Mouse (Mus musculus) embryo, embryonic 11 days (tissue): Measurements from ENCODE around the gene H13.
A peak's percentile ranks its signal among the peaks of the same experiment; 100 is the strongest.
"Not testable (repeated sequence)": the region's sequence is repeated elsewhere in the genome, so short reads cannot be mapped to it uniquely, and the experiment has no call there.

Experiments
- DNase-seq: peaks from one replicate; pipeline ENCODE4 v3.0.0-alpha.2; 2015

H13 gene

DNA sequence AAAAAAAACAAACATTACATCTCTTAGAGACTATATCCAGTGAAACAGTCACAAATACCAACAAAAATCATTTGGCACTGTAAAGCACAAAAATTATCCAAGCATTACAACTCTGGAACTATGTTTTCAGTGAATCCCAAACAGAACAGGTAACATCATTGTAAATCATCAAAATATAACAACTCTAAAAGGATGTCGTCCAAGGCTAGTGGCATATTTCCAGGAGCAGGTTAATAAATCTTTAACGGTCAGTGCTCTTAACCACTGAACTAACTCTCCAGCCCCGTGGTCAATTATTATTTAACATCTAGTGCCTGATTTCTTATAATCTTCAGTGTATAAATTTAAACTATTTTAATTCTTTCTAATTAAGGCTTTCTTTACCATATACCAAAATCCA is 3.1 kb upstream of the H13 start:
- DNase-seq = not testable (repeated sequence)

DNA sequence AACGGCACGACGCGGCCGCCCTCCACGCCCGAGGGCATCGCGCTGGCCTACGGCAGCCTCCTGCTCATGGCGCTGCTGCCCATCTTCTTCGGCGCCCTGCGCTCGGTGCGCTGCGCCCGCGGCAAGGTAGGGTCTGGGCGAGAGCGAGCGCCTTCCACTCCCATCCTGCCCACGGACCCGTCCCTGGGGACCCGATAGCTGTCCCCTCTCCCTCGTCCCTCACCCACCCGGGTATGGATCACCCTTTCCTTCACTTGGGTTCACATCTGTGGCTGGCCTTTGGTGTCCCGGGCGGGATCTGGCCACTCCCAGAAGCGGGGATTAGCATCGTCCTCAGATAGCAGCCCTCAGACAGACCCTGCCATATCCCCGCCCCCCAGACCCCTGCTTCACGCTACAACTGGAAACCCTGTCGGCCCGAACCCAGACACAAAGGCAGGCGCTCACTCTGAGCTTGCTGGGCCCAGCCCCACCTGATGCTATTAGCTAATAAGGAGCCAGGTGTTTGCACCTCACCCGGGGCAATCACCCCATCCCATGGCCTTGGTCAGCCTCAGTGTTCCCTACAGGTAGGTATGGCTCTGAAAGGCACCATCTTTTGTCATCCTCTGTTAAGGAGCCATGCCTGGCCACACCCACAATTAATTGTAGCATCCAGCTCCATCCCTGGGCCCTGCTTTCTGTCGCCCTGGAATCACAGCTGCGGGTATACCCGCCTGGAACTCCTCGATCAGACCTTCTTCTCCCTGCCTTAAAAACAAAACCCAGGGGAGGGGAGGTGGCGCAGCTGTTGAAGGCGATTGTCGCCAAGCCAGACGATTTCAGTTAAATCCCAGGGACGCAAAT is 601 bp downstream of the H13 start:
- peak; percentile 80 for DNase-seq

DNA sequence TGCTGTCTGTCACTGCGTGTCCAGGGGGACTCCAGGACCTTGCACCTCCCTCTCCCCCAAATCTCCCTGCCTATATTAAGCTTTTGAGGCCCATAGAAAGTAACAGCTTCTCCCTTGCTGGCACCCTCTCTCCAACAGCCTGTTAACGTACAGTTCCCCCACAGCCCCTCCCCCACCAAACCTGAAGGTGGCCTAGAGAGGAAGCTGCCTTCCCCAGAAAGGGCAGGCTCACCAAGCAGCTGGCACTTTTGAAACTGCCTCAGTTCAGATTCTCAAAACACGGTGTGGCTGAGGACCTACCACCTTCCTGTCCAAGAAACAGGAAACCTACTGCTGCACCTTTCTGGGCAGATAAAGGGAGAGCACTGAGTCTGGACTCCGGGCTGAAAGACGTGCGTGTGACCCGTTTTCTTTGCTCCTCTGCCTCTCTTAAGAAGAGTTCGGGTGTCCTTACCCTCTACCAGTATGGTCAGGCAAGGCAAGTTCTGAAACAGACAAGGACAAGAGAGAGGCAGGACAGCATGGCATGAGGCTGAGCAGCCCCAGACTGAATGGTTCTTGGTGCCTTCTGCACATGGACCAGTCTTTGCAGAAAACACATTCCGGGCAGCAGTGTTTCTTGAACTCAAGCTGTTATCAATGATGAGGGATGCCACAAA is 1.9 kb downstream of the H13 start:
- no peak for DNase-seq

DNA sequence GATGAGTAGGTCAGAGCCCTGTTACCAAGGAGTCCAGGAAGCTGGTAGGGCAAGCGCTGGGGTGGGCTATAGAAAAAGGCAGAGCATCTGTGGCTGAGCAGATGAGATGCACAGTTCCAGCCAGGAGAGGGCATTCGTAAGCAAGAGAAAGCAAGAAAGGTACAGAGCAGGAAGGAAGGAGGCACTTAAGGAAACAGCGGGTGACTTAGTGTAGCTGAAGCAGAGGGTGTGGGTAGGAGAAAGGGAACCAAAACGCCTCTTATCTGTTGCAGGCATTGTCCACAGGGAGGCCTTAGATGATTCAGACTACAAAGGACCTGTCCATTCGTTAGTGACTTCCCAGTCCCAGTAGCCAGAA is 2.4 kb downstream of the H13 start:
- DNase-seq = peak; percentile 60

DNA sequence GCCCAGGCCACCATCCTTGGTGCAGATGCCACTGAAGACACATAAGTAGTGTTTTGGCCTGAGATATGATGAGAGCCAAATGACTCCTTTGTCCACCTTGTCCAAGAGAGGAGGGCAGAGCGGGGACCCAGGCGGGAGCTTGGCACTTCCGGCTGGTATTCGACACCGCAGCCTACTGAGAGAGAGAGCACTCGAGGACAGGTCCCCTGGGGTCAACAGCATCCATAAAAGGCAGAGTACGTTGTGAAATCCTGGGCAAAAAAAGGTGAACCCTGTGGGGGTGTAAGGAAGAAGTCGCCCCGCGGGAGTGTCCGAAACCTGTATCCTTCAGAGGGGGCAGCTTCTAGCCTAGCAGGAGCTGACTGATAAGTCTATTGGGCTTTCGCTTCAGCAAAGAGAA is 2.9 kb downstream of the H13 start:
- DNase-seq = no peak

DNA sequence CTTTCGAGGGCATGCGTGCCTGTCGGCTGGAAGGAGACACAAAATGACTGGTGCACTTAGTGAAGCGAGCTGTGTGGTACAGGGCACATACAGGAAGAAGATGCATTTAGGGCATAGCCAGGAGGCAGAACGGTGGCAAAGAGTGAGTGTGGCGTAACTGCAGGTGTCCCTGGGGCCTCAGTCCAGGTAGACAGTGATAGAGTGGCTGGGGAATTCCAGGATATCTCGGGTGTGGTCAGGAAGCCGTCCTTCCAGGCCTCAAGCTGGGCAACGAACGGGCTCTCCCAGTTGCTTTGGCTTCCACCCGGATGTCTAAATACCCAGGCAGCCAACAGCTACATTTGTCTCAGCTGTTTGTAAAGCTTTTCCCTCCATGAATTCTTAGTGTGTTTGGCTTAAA is 4.9 kb downstream of the H13 start:
- DNase-seq = no peak

DNA sequence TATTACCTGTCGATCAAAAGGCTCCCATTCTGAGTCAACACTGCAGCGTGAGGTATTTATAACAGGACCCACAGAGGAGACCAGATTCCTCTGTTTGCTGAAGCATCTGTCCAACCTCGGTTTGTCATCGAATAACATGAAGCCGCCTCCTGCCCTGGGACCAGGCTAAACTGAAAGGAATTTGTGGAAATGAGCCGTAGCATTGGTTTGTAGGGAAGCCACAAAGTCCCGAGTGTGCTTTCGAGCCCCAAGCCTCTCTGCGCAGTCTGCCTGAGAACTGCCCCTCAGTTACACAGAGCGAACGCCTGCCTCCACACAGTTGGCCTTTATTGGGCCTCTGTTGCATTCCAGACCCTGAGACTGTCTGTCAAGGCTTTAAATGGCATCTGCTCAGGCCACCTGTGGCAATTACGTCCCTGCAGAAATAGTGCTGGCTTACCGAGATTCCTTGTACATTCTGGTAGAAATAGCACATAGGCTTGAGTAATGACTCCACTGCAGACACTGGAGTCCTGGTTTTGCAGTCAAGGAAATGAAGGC is 6.1 kb downstream of the H13 start:
- no peak for DNase-seq

DNA sequence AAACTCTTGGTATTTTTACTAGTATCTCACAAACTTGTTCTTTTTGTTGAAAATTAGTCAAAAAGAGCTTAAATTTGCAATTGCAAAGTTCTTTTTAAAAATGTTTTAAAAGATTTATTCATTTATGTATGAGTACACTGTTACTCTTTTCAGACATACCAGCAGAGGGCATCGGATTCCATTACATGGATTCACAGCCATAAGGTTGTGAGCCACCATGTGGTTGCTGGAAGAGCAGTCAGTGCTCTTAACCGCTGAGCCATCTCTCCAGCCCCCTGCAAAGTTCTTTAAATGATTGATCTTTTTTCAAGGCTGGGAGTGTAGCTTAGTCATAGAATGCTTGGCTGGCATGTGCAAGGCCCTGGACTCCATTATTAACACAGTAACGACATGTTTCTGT is 9.0 kb downstream of the H13 start:
- peak; percentile 77 for DNase-seq

DNA sequence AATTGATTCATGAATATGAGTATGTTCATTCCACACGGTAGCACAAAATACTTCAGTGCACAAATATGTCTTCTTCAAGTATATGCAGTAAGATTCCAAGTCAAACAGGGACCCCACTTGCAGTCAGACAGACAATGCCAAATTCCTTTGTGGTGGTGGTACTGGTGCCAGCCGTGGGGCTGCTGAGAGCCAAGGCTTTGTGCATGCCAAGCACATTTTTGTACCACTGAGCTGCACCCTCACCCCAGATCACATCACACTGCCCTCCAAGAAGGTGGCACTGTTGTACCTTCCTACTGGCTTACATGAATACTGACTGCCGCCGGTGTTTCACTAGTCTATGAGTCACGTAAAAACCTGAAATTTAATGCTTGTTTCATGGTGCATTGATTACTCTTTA is 9.7 kb downstream of the H13 start:
- DNase-seq = no peak

DNA sequence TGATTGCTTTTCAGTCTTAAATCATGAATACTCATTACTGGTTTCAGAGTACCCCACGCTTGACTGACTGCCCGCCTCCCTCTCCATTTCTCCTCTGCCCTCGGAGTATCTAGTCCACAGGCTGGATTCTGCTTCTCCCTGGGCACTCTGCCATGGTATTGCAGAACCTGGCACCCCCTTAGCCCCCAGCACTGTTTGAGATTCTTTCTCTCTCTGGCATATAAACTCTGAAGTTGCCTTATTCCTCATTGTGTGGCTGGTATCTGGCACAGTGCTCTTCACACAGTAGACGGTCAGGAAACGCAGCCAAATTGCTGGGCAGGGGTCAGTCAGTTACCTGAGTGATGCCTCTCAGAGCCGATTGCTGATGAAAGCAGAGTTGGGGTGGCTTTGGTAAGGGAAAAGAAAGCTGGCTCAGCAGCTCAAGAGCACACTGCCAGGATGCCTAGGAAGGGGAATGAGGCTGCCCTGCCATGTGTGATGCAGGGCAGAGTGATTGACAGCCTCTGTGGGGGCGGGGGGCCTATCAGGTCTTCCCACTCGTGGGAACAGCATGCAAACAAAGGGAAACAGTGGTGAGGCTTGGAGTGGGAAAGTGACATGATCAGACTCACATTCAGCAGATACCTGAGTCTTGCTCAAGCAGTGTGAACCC is 10.6 kb downstream of the H13 start:
- DNase-seq = no peak

DNA sequence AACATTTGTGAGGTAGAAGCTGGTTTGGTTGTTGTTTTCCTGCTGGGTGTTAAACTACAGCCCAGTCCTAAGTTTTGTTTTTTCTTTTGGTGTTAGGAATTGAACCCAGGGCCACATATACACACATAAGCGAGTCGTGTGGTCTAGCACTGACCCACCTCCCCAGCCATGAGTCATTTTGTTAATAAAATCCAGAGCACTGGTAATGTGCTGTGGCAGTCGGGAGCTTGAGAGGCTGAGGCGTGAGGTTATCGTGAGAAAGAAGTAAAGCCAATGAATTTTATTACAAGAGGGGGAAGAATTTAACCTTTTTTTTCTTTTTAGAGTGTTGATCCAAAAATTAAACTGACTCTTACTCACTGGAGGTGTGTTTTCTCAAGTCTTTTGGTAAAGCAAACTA is 13.8 kb downstream of the H13 start:
- no peak for DNase-seq

DNA sequence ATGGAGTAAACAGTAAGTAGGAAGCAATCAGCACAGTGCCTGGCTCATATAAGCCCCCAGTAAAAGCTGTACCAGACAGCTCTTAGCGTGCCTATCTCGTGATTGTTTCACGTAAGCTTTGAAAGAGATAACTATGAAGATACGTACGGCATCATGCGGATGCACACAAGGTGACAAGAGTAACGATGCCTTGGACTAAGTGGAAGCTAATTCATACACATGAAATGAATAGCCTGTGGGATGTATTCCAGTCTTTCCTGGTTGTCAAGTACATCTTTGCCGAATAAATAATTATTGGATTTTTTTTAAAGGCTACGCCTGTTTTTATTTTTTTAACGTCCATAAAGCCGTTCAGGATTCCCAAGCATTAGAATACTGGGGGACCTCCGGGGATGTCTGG is 17.1 kb downstream of the H13 start:
- DNase-seq = no peak

DNA sequence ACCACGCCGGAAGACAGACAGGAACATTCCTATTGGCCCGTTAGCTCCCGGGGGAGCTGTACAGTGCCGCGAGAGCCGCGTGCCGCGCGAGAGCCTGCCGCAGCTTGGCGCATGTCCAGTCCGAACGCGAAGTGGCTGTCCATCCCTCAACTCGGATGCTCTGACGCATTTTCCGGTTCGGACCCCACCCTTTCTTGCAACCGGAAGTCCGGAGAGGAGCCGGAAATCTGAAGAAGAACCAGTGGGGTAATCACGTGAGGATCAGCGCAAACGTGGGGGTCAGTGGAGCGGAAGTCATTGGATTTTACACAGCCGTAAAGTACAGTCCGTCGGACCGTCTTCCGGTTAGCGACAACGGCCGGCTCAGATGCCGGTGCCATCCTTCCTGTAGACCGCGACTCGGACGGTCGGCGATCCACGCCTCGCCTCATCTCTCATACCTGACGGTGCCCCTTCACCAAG is 17.6 kb downstream of the H13 start, which contains the start of gene Mcts2:
Gene Mcts2, plus strand, starts transcription at position 230 of the 462 bp plus-strand sequence.
- peak; percentile 94 for DNase-seq

DNA sequence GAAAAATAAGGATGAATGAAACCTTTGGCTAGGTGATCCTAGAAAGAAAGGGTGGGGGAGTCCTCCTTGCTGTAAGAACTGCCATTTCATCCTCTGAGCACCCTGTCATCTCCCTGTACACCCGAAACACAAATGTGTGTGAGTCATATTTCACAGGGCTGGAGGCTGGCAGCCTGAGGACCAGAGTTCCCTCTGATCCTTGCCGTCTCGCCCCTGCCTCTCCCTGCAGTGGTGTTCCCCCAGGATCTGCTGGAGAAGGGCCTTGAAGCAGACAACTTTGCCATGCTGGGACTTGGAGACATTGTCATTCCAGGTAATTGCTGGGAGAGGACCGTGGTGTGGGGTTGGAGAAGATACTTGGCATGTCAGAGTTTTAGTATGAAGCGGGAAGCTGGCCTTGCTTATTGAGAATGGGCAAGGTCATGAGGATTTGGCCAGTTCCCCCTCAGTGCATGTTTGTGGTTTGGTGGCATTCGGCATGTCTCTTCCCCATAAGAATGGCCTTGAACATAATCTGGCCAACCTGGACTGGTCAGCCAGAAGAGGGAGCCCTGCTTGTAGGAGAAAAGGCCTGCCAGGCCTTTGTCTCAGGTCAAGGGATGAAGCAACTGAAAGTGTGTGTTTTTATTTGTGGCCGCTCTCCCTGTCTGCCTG is 22.4 kb downstream of the H13 start:
- DNase-seq = peak; percentile 65

DNA sequence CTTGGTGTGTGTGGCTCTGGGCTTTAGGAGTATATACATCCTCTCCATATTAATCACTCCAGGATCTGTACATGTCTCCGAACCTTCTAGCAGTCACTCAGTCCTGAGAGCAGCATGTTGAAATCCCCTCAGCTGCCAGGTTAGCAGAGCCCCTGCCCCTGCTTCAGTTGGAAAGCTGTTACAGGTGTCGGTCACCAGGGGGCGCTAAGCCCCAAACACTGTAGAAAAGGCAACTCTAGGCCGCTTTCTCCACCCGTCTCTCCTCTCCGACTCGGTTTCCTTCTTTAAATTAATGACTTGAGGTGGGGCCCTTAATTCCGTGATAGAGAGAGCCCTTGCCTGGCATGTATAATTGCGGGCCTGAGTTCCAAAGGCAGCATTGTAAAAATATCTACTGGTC is 24.0 kb downstream of the H13 start:
- peak; percentile 87 for DNase-seq

DNA sequence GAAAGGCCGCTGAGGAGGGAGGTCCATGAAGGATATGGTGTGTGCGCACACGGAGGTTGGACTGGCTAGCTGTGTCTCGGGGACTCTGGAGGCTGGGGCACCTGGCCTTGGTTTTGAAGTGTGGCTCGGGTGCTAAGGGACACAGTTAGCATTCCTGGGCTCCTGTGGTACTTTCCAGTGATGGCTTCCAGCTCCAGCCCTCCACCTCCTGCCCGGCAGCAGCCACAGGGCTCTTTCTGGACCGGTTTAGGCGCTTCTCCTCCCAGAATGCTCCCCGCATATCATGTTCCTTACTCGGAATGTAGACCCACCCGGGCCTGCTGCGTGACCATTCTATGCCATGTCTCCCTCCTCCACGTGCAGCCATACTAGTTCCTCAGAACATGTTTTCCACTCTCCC is 24.5 kb downstream of the H13 start:
- DNase-seq = no peak

DNA sequence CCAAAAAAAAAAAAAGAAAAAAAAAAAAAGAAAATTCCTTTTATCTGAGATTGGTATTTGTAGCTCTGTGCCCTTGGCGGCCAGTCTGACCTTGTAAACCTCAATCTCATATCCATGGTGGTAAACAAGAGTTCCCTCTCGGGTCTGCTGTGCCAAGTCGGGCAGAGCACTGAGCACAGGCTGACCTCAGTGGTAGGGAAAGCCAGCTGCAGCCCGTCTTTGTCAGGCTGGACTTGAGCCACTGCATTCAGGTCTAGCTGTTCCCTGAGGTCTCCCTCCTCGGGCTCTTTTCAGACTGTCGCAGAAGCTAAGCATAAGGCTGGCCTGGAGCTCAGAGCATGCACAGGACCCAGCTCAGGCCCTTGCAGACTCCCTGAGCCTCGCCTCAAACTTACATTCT is 25.4 kb downstream of the H13 start:
- no peak for DNase-seq

DNA sequence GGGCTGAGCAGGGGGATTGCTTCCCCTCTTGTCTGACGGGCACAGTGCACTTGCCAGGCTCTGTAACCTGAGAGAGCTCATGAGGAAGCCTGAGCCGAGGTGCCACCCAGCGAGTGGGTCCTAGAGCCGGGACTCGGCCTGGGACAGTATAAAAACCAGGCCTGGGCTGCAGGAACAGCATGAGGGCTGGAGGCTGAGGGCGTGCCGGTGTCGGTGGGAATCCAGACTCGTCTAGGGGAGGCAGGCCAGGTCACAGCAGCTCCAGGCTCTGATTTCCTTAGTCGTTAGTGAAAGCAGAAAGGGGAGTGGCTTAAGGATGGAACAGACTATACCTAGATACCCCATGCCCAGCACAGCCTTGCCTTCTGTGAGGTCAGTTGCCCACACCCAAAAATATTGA is 26.8 kb downstream of the H13 start:
- DNase-seq = no peak

DNA sequence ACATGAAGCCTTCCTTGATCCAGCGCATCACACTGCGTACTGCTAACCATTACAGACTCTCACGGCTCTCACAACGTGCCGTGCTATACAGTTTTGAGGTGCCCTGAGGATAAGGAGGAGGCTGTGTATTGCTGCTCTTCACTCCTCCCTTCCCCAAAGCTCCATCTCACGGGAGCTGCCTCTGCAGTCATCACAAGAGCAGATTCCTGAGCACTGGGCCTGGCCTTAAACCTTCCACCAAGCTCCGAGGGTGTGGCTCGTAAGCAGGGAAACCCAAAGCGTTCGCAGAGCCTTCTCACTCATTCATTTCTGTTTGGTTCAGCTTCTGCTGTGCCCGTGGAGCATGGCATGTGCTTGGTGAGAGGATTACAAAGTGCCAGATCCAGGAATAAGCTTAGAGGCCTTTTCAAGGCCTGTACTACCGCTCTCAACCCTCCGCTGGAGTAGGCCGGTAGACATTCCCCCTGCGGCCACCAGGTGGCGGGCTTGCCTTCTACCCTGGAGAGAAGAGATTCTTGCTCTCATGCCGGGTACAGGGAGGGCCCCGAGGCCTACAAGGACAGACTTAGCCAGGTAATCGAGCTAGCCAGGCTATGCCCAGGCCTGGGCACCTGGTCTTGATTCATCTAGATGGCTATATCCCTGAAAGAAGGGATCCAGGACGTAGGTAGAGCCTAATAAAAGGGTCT is 27.4 kb downstream of the H13 start:
- DNase-seq = peak; percentile 90

DNA sequence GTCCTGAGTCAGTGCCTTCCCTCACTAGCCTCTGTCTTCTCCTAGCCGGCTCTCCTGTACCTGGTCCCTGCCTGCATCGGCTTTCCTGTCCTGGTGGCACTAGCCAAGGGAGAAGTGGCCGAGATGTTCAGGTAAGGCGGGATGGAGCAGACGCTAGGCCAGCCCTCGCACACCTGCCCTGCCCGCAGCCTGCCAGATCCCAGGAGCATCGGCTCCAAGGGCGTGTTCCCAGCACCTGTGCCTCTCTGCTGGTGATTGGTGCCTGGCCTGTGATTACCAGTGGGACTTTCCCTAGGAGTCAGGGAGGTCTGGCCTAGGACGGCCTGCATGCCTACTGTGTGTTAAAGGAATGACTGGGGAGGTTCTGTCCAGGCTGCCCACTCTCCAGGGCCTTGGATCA is 30.9 kb downstream of the H13 start:
- DNase-seq = no peak

DNA sequence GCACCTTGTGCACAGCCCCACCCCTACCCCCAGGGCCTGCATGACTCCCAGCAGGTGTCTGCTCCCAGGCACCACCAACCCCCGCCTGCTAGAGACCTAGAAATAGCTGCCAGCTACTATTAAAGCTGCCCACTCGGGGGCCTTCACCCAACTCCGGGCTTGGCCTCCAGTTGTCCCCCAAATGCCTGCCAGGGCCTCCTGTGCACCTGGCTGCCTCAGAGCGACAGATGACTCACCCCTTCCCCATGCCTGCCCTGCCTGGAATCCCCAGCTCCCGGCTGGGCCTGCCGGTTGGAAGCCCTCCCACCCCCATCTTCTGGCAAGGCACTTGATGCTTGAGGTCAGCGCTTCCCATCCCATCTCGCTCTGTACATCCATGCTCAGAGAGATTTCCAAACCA is 31.5 kb downstream of the H13 start:
- DNase-seq = no peak

DNA sequence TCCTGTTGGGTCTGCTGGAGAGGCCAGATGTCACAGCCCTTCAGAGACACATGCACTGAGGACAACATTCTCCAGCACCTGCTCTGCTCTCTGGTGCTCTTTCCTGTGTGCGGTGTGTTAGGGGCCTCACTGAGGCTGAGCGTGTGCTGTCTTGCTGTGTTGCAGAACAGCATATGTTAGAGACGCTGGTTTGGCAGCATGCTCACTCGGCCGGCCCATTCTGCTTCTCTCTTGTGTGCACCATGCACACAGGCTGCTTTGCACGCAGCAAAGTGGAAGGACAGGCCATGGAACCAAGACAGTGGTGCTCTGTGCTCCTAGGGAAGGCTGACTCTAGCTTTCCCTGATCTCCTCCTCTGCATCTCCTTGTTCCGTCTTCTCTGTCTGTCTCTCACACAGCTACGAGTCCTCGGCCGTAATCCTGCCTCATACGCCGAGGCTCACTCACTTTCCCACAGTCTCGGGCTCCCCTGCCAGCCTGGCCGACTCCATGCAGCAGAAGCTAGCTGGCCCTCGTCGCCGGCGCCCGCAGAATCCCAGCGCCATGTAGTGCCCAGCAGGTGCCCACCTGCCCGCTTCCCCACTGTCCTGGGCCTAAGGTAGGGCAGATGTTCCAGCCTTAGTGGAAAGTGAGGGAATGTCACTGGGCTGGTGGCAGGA is 34.5 kb downstream of the H13 start:
- no peak for DNase-seq
